Mouse (Mus musculus) thymus, adult 2 months (tissue): ENCODE data around the gene Fbxl20.

Experiments used
- CTCF ChIP-seq: fragments of 200-500 bp; IDR thresholded peaks from 2 replicates; pipeline ENCODE4 v1.5.1; 2012; ENCODE audit warnings: mild to moderate bottlenecking, control low read depth, low read length, moderate library complexity, borderline replicate concordance; ENCODE audit not compliant: control insufficient read depth, poor library complexity, insufficient read depth; ENCODE audit errors: extremely low read depth
- POLR2A ChIP-seq: fragments of 200-500 bp; IDR thresholded peaks from 2 replicates; pipeline ENCODE4 v1.6.1; 2012; ENCODE audit warnings: mild to moderate bottlenecking, low read length, control low read depth, moderate library complexity; ENCODE audit not compliant: control insufficient read depth, poor library complexity, insufficient read depth; ENCODE audit errors: extremely low read depth

GRCm38 (mm10) chr11:98044074-98044473 lies 106.1 kb downstream of the Fbxl20 start:
- TF ChIP-seq CTCF (no peak), POLR2A (no peak)
